Comparison of ENCODE assay signal across 18 mouse cellular contexts in the genomic region with DNA sequence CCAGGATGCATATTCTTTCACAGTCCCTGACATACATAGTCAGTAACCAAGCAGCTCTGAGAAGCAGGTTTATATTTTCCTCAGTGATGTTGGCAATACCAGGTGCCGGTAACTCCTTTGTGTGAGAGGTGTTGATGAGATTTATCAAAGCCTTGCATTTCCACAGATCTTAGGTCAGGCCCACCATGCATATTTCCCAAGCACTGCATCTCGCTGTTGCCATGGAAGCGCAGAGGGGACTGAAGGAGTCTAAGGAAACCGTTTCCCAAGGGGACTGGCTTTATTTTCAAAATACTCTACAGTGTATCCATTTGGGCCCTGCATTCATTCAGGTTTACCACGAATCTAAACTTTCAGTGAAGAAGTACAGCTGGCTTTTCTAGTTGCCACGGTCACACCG. TPM values are rescaled to one million over a fixed set of nuclear protein-coding genes. Genes with fewer than 3 reads are reported as not detected.
A peak's percentile ranks its signal among the peaks of the same experiment; 100 is the strongest.
DNase-seq lines count a peak whose midpoint lies in the region; ATAC-seq and TF ChIP-seq lines count a peak whose summit lies in the region.
"Had no signal": no experiment of that assay in that cellular context is flagged by ENCODE, and none has a peak within 500 bp of the region (broad histone marks: within the 10 kb centered on the region; RNA-seq: fewer than 3 reads in every experiment).

No protein-coding gene starts in this region.

- H3K36me3 ChIP-seq in neural tube, embryonic 11.5 days (ENCODE audit: control insufficient read depth, insufficient read depth, low read length): no peaks in the 10 kb centered on the region
- H3K36me3 ChIP-seq in forebrain, embryonic 16.5 days (ENCODE audit: control insufficient read depth, insufficient read depth): no peaks in the 10 kb centered on the region
- H3K36me3 ChIP-seq in limb, embryonic 12.5 days: 0 out of 2 replicates have a peak, but pooled peaks cover 4% of the 10 kb centered on the region
- H3K36me3 ChIP-seq in small intestine, adult 2 months (ENCODE audit: control insufficient read depth, insufficient read depth, low read length): no peaks in the 10 kb centered on the region

- no peak overlapping the region for H3K27ac ChIP-seq in neural tube, embryonic 11.5 days (ENCODE audit: low read depth, low read length)
- no peak overlapping the region for H3K27ac ChIP-seq in forebrain, embryonic 16.5 days (ENCODE audit: low read length)
- 0 out of 2 replicates have a peak overlapping the region, but pooled peaks have one; percentile 29 for H3K27ac ChIP-seq in limb, embryonic 12.5 days
- H3K27ac ChIP-seq in small intestine, adult 2 months (ENCODE audit: insufficient read depth, low read depth, low read length): peak overlapping the region; percentile 93
- H3K27ac ChIP-seq: heart, embryonic 10.5 days had no signal

- no peak overlapping the region for H3K4me2 ChIP-seq in neural tube, embryonic 11.5 days (ENCODE audit: low read depth)
- H3K4me2 ChIP-seq in forebrain, embryonic 16.5 days (ENCODE audit: low read length): no peak overlapping the region
- H3K4me2 ChIP-seq in limb, embryonic 12.5 days: no peak overlapping the region
- H3K4me2 ChIP-seq: lung, embryonic 14.5 days had no signal

- H3K9ac ChIP-seq in neural tube, embryonic 11.5 days (ENCODE audit: low read length): no peak overlapping the region
- no peak overlapping the region for H3K9ac ChIP-seq in forebrain, embryonic 16.5 days (replicated peaks; ENCODE audit: low read depth, low read length)
- H3K9ac ChIP-seq in limb, embryonic 12.5 days (replicated peaks): no peak overlapping the region
- H3K9ac ChIP-seq: lung, embryonic 14.5 days had no signal

- no peaks in the 10 kb centered on the region for H3K27me3 ChIP-seq in neural tube, embryonic 11.5 days (ENCODE audit: control insufficient read depth, insufficient read depth, low read length)
- no peaks in the 10 kb centered on the region for H3K27me3 ChIP-seq in forebrain, embryonic 16.5 days (replicated peaks; ENCODE audit: control insufficient read depth, insufficient read depth, low read length)
- H3K27me3 ChIP-seq in limb, embryonic 12.5 days: peaks cover 14% of the 10 kb centered on the region
- no peaks in the 10 kb centered on the region for H3K27me3 ChIP-seq in small intestine, adult 2 months (ENCODE audit: control insufficient read depth, insufficient read depth, low read length)

- 41% methylated on average over 7 of the region's 7 CpGs for WGBS in neural tube, embryonic 11.5 days
- 33% methylated on average over 7 of the region's 7 CpGs for WGBS in forebrain, embryonic 16.5 days
- WGBS in limb, embryonic 12.5 days: 33% methylated on average over 7 of the region's 7 CpGs
- WGBS in small intestine, adult 2 months: 47% methylated on average over 7 of the region's 7 CpGs

- no peak for TF ChIP-seq POLR2A in small intestine, adult 2 months (IDR thresholded peaks at IDR 0.05; ENCODE audit: low read depth, low read length)

- peak; percentile 46 for DNase-seq in neural tube, embryonic 11.5 days (ENCODE audit: low spot score)
- DNase-seq in neural tube, embryonic 10.5 days (ENCODE audit: extremely low spot score, low spot score): no peak
- no peak for DNase-seq in kidney, adult 8-10 months
- DNase-seq in right cerebral cortex, postnatal 25 days: no peak
- no peak for DNase-seq in layer of hippocampus, postnatal 25 days (ENCODE audit: extremely low spot score in 1 of 2, low spot score in 1 of 2)
- DNase-seq: adrenal gland, postnatal 25 days; gastrocnemius, postnatal 10 days; kidney, postnatal 25 days; lung, embryonic 14.5 days had no signal

- no peaks in the 10 kb centered on the region for H3K9me3 ChIP-seq in neural tube, embryonic 11.5 days (ENCODE audit: control insufficient read depth, low read length)
- H3K9me3 ChIP-seq in forebrain, embryonic 16.5 days (ENCODE audit: control insufficient read depth, low read length): no peaks in the 10 kb centered on the region
- H3K9me3 ChIP-seq in limb, embryonic 12.5 days: no peaks in the 10 kb centered on the region
- H3K9me3 ChIP-seq: G1E; heart, embryonic 10.5 days had no signal

- peaks cover 23% of the 10 kb centered on the region for H3K4me1 ChIP-seq in neural tube, embryonic 11.5 days (ENCODE audit: control insufficient read depth, insufficient read depth, low read length)
- peaks cover 6% of the 10 kb centered on the region; the same call in 1 of the 2 replicates for H3K4me1 ChIP-seq in forebrain, embryonic 16.5 days (replicated peaks; ENCODE audit: control insufficient read depth, insufficient read depth, low read length)
- peaks cover 52% of the 10 kb centered on the region for H3K4me1 ChIP-seq in limb, embryonic 12.5 days (replicated peaks)
- peaks cover 20% of the 10 kb centered on the region for H3K4me1 ChIP-seq in small intestine, adult 2 months (ENCODE audit: control insufficient read depth, insufficient read depth, insufficient read length, low read length)

- ATAC-seq in neural tube, embryonic 11.5 days (ENCODE audit: insufficient read depth, low FRiP score, low TSS enrichment): no peak; the same call in 1 of the 2 replicates
- peak; percentile 43; the same call in 1 of the 2 replicates for ATAC-seq in forebrain, embryonic 16.5 days
- ATAC-seq in limb, embryonic 12.5 days (ENCODE audit: insufficient number of reproducible peaks, insufficient read depth, low FRiP score, low TSS enrichment, low read depth): no peak

- no peak for TF ChIP-seq CTCF in small intestine, adult 2 months (IDR thresholded peaks at IDR 0.05; ENCODE audit: extremely low read depth, insufficient read length, insufficient replicate concordance, low read depth, low read length)

- no peak overlapping the region for H3K4me3 ChIP-seq in neural tube, embryonic 11.5 days (ENCODE audit: low read depth, low read length)
- no peak overlapping the region for H3K4me3 ChIP-seq in forebrain, embryonic 16.5 days (replicated peaks; ENCODE audit: low read length)
- no peak overlapping the region for H3K4me3 ChIP-seq in limb, embryonic 12.5 days (replicated peaks)
- no peak overlapping the region for H3K4me3 ChIP-seq in small intestine, adult 2 months (ENCODE audit: low read depth, low read length)
- H3K4me3 ChIP-seq: heart, embryonic 10.5 days; myocyte had no signal

RNA-seq across cellular contexts. Expression of gene Slc15a1, which starts 59.6 kb away (rescaled TPM):
- polyA plus RNA-seq in neural tube, embryonic 11.5 days (2014; fragmentation: Nextera tagmentation; extraction: Ambion mirVana): not detected in 2 replicates
- 0.17 TPM in 1 of 2 replicates, not detected in the other for polyA plus RNA-seq in forebrain, embryonic 16.5 days (2015; fragmentation: Nextera tagmentation; extraction: Ambion mirVana)
- not detected in 2 replicates for polyA plus RNA-seq in limb, embryonic 12.5 days (2016; fragmentation: Nextera tagmentation; extraction: Ambion mirVana)
- 31.3 and 304 TPM in 2 replicates for polyA plus RNA-seq in small intestine, adult 2 months (2012; rRNA removed)
- under 1 TPM in 1 of 2 experiments, not detected in 1; 0.07 TPM for total RNA-seq in layer of hippocampus, postnatal 25 days (2021)
- total RNA-seq: adrenal gland, postnatal 25 days; common myeloid progenitor, adult 5-6 weeks; gastrocnemius, postnatal 10 days; heart, postnatal 25 days; liver, adult 2 months had no signal
- polyA plus RNA-seq: G1E; heart, embryonic 10.5 days; liver, adult 2 months; myocyte had no signal

Comparison
In these comparisons a context has a peak if more than half of its experiments do, and no peak if none do; other contexts are left out.
1. H3K27ac ChIP-seq: peak in limb, embryonic 12.5 days (single experiment) and small intestine, adult 2 months (single experiment); none in neural tube, embryonic 11.5 days (single experiment) and forebrain, embryonic 16.5 days (single experiment).
2. RNA of gene Slc15a1, which starts 59.6 kb away (polyA plus RNA-seq): 31.3 to 304 TPM in small intestine, adult 2 months; not detected in neural tube, embryonic 11.5 days, 0.17 TPM in forebrain, embryonic 16.5 days and not detected in limb, embryonic 12.5 days; every median in the first group is over 10 times any median in the second.